Comparison of ENCODE assay signal across 1 mouse cellular context in genomic region chr9:90237232-90238062, GRCm38 (mm10).
TF ChIP-seq lines count a peak whose summit lies in the region.

No protein-coding gene starts in this region.

TF ChIP-seq in MEL, 35 proteins besides CTCF, POLR2A, EP300 and RAD21 (continued from another document):
- TF ChIP-seq TCF12 (IDR thresholded peaks at IDR 0.05; ENCODE audit: low read depth, low read length) (peak; percentile 99), GABPA (IDR thresholded peaks at IDR 0.05; ENCODE audit: low read depth, low read length) (no peak), SIN3A (IDR thresholded peaks at IDR 0.05; ENCODE audit: low read length) (peak; percentile 83), ZKSCAN1 (IDR thresholded peaks at IDR 0.05; ENCODE audit: low read depth, low read length) (no peak), MYB (IDR thresholded peaks at IDR 0.05; ENCODE audit: low read depth, low read length) (no peak), SMC3 (IDR thresholded peaks at IDR 0.05; ENCODE audit: low read depth, low read length) (no peak; the same call in 1 of the 2 replicates), UBTF (IDR thresholded peaks at IDR 0.05; ENCODE audit: borderline replicate concordance, insufficient read depth, low read depth, low read length) (no peak), USF2 (IDR thresholded peaks at IDR 0.05; ENCODE audit: borderline replicate concordance in 1 of 2, insufficient read depth in 1 of 2, low read depth in 1 of 2, low read length in 2 of 2) (no peak)
